ENCODE assay signal across 23 mouse cellular contexts in the genomic region with DNA sequence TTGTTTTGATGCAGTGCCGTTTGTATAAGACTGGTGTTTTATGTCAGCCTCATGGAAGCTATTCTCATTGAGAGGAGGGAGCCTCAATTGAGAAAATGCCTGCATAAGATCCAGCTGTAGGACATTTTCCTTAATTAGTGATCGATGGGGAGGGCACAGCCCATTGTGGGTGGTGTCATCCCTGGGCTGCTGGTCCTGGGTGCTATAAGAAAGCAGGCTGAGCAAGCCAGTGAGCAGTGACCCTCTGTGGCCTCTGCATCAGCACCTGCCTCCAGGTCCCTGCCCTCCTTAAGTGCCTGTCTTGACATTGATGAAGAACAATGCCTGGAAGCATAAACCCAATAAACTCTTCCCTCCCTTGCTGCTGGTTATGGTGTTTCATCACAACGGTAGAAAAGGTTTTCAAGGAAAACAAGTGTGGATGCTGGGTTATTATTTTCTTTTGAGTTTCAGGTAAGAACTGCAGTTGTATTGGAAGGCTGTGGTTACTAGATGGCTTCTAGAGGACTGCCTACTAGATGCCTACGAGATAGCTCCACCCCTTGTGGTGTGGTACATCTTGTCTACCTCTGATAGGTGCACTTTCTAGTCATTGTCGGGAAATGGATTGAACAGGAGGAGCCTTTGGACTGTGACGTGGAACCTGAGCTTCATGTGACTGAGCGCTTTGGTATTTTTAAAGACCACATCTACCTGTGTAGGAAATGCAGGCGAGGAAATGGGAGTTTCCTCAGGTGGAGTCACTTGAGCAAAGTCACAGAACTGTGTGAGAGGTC.
A peak's percentile ranks its signal among the peaks of the same experiment; 100 is the strongest.
DNase-seq lines count a peak whose midpoint lies in the region; ATAC-seq and TF ChIP-seq lines count a peak whose summit lies in the region.
"Had no signal": no experiment of that assay in that cellular context is flagged by ENCODE, and none has a peak within 500 bp of the region (broad histone marks: within the 10 kb centered on the region; RNA-seq: fewer than 3 reads in every experiment).

No protein-coding gene starts in this region.

- H3K27ac ChIP-seq in heart, embryonic 10.5 days, result peak overlapping the region; percentile 56; the same call in 1 of the 2 replicates
- H3K27ac ChIP-seq in MEL (ENCODE audit: control insufficient read depth, low read depth, low read length), result peak overlapping the region; percentile 100
- peak overlapping the region; percentile 87 for H3K27ac ChIP-seq in intestine, postnatal 0 days (ENCODE audit: low read depth, low read length)
- peak overlapping the region; percentile 98 for H3K27ac ChIP-seq in liver, embryonic 16.5 days (ENCODE audit: low read length)
- H3K27ac ChIP-seq: embryonic facial prominence, embryonic 15.5 days; forebrain, embryonic 12.5 days; gastrocnemius, adult 2 months; kidney, embryonic 15.5 days; limb, embryonic 13.5 days had no signal

- WGBS in heart, embryonic 10.5 days, result 84% methylated on average over 8 of the region's 8 CpGs
- 68% methylated on average over 8 of the region's 8 CpGs for WGBS in intestine, postnatal 0 days
- WGBS in liver, embryonic 16.5 days (ENCODE audit: insufficient replicate concordance), result 43% methylated on average over 8 of the region's 8 CpGs

- no peak for TF ChIP-seq RAD21 in MEL (IDR thresholded peaks at IDR 0.05; ENCODE audit: low read depth, low read length)

- H3K4me2 ChIP-seq in intestine, postnatal 0 days (replicated peaks; ENCODE audit: low read depth), result no peak overlapping the region
- H3K4me2 ChIP-seq in liver, embryonic 16.5 days (ENCODE audit: low read depth, low read length), result peak overlapping the region; percentile 52
- H3K4me2 ChIP-seq: embryonic facial prominence, embryonic 15.5 days; forebrain, embryonic 12.5 days; kidney, embryonic 15.5 days; limb, embryonic 13.5 days had no signal

- no peak overlapping the region for H3K4me3 ChIP-seq in heart, embryonic 10.5 days
- H3K4me3 ChIP-seq in MEL (ENCODE audit: control insufficient read depth in 1 of 2, insufficient read depth in 1 of 2, low read depth in 2 of 2, low read length in 2 of 2), result peak overlapping the region in 1 of 2 experiments; percentile 30; a peak in 2 of 4 replicates
- H3K4me3 ChIP-seq in intestine, postnatal 0 days (ENCODE audit: low read depth, low read length), result no peak overlapping the region
- H3K4me3 ChIP-seq in liver, embryonic 16.5 days (ENCODE audit: low read depth, low read length), result peak overlapping the region; percentile 8
- H3K4me3 ChIP-seq: embryonic facial prominence, embryonic 15.5 days; forebrain, embryonic 12.5 days; gastrocnemius, adult 2 months; kidney, embryonic 15.5 days; limb, embryonic 13.5 days; megakaryocyte, embryonic 14.5 days had no signal

- TF ChIP-seq EP300 in MEL (IDR thresholded peaks at IDR 0.05; ENCODE audit: low read depth in 1 of 2, low read length in 2 of 2), result no peak

- peaks cover 20% of the 10 kb centered on the region for H3K36me3 ChIP-seq in heart, embryonic 10.5 days
- H3K36me3 ChIP-seq in MEL (ENCODE audit: control insufficient read depth in 1 of 2, insufficient read depth in 2 of 2, low read length in 2 of 2), result peaks cover 0 to 59% of the 10 kb centered on the region in 2 experiments; a peak in 2 of 4 replicates
- no peaks in the 10 kb centered on the region for H3K36me3 ChIP-seq in intestine, postnatal 0 days (ENCODE audit: control insufficient read depth, insufficient read depth)
- H3K36me3 ChIP-seq in liver, embryonic 16.5 days (ENCODE audit: control insufficient read depth, insufficient read depth), result no peaks in the 10 kb centered on the region

- no peak for TF ChIP-seq CTCF in MEL (IDR thresholded peaks at IDR 0.05 in 2 of 3, conservative IDR thresholded peaks at IDR 0.05 in 1 of 3; ENCODE audit: control insufficient read depth in 1 of 3, insufficient read depth in 1 of 3, low read depth in 2 of 3, low read length in 3 of 3, poor library complexity in 1 of 3, severe bottlenecking in 1 of 3)
- no peak for TF ChIP-seq CTCF in intestine, postnatal 0 days (IDR thresholded peaks at IDR 0.05; ENCODE audit: low read depth)

- intact Hi-C loops in heart, postnatal 14 days (cut with DNase I), result no loop called here

- no peaks in the 10 kb centered on the region for H3K9me3 ChIP-seq in heart, embryonic 10.5 days
- no peaks in the 10 kb centered on the region for H3K9me3 ChIP-seq in MEL (replicated peaks; ENCODE audit: insufficient read depth, low read length)
- no peaks in the 10 kb centered on the region for H3K9me3 ChIP-seq in intestine, postnatal 0 days (ENCODE audit: control insufficient read depth)
- no peaks in the 10 kb centered on the region for H3K9me3 ChIP-seq in liver, embryonic 16.5 days (replicated peaks; ENCODE audit: control insufficient read depth, low read length)
- H3K9me3 ChIP-seq: embryonic facial prominence, embryonic 15.5 days; forebrain, embryonic 12.5 days; kidney, embryonic 15.5 days; limb, embryonic 13.5 days; megakaryocyte, embryonic 14.5 days had no signal

- ATAC-seq in intestine, postnatal 0 days, result peak; percentile 72
- ATAC-seq in liver, embryonic 16.5 days (ENCODE audit: low read depth), result peak; percentile 53
- ATAC-seq: activated CD4-positive, CD25-positive, alpha-beta regulatory T cell, adult 4 months; CD4-positive, CD25-positive, alpha-beta regulatory T cell, adult 4 months; inflammation-experienced regulatory T-cells, adult 6 months had no signal

- peak overlapping the region; percentile 19 for H3K9ac ChIP-seq in MEL (ENCODE audit: control insufficient read depth, low read depth, low read length, poor library complexity, severe bottlenecking)
- H3K9ac ChIP-seq in intestine, postnatal 0 days (ENCODE audit: low read depth, low read length), result no peak overlapping the region
- H3K9ac ChIP-seq in liver, embryonic 16.5 days (ENCODE audit: low read depth, low read length), result peak overlapping the region; percentile 44
- H3K9ac ChIP-seq: embryonic facial prominence, embryonic 15.5 days; forebrain, embryonic 12.5 days; kidney, embryonic 15.5 days; limb, embryonic 13.5 days had no signal

- DNase-seq in heart, embryonic 10.5 days (ENCODE audit: low spot score), result no peak
- DNase-seq in heart, postnatal 14 days, result no peak
- DNase-seq in MEL (ENCODE audit: low read depth, low spot score), result no peak
- no peak for DNase-seq in cerebellum, postnatal 10 days
- no peak for DNase-seq in kidney, adult 18-20 months
- no peak for DNase-seq in retina, embryonic 14.5 days (ENCODE audit: low spot score)
- DNase-seq: adrenal gland, postnatal 14 days; cerebellum, adult 11-12 months; cerebellum, postnatal 36 days; gastrocnemius, adult 2 months; kidney, postnatal 4 days; midbrain, embryonic 14.5 days; thymus, postnatal 14 days had no signal

- H3K79me2 ChIP-seq in MEL (ENCODE audit: control insufficient read depth, insufficient read depth, low read length, poor library complexity), result no peaks in the 10 kb centered on the region

- no peak for TF ChIP-seq POLR2A in MEL (IDR thresholded peaks at IDR 0.05; ENCODE audit: control insufficient read depth in 1 of 2, insufficient read depth in 1 of 2, low read depth in 1 of 2, low read length in 2 of 2, poor library complexity in 1 of 2)

- no peaks in the 10 kb centered on the region for H3K27me3 ChIP-seq in heart, embryonic 10.5 days (ENCODE audit: insufficient read depth, poor library complexity, severe bottlenecking)
- H3K27me3 ChIP-seq in MEL (ENCODE audit: control insufficient read depth in 1 of 2, insufficient read depth in 2 of 2, low read length in 2 of 2), result no peaks in the 10 kb centered on the region
- no peaks in the 10 kb centered on the region for H3K27me3 ChIP-seq in intestine, postnatal 0 days (replicated peaks; ENCODE audit: control insufficient read depth, insufficient read depth, low read length)
- no peaks in the 10 kb centered on the region for H3K27me3 ChIP-seq in liver, embryonic 16.5 days (ENCODE audit: control insufficient read depth, insufficient read depth, low read depth, low read length)
- H3K27me3 ChIP-seq: embryonic facial prominence, embryonic 15.5 days; forebrain, embryonic 12.5 days; kidney, embryonic 15.5 days; limb, embryonic 13.5 days; megakaryocyte, embryonic 14.5 days had no signal

- peaks cover 38% of the 10 kb centered on the region for H3K4me1 ChIP-seq in heart, embryonic 10.5 days
- peaks cover 30 to 54% of the 10 kb centered on the region in 2 experiments for H3K4me1 ChIP-seq in MEL (ENCODE audit: control insufficient read depth in 1 of 2, insufficient read depth in 2 of 2, low read length in 2 of 2)
- 0 out of 2 replicates have a peak, but pooled peaks cover 4% of the 10 kb centered on the region for H3K4me1 ChIP-seq in intestine, postnatal 0 days (replicated peaks; ENCODE audit: control insufficient read depth, insufficient read depth, low read length)
- H3K4me1 ChIP-seq in liver, embryonic 16.5 days (ENCODE audit: control insufficient read depth, low read depth, low read length), result peaks cover 80% of the 10 kb centered on the region

TF ChIP-seq in MEL, 35 proteins besides CTCF, POLR2A, EP300 and RAD21:
- TF ChIP-seq MAX (IDR thresholded peaks at IDR 0.05; ENCODE audit: low read length) (no peak), SIN3A (IDR thresholded peaks at IDR 0.05; ENCODE audit: low read length) (no peak), MYB (IDR thresholded peaks at IDR 0.05; ENCODE audit: low read depth, low read length) (no peak), MAFK (IDR thresholded peaks at IDR 0.05; ENCODE audit: borderline replicate concordance, low read depth, low read length) (no peak), POLR2AphosphoS2 (IDR thresholded peaks at IDR 0.05; ENCODE audit: low read length) (no peak), GABPA (IDR thresholded peaks at IDR 0.05; ENCODE audit: low read depth, low read length) (no peak), POLR2AphosphoS5 (IDR thresholded peaks at IDR 0.05; ENCODE audit: borderline replicate concordance, low read depth, low read length) (no peak), HCFC1 (IDR thresholded peaks at IDR 0.05; ENCODE audit: low read depth, low read length) (no peak), RCOR1 (IDR thresholded peaks at IDR 0.05; ENCODE audit: low read depth, low read length) (no peak), TAL1 (IDR thresholded peaks at IDR 0.05; ENCODE audit: low read length) (no peak), UBTF (IDR thresholded peaks at IDR 0.05; ENCODE audit: borderline replicate concordance, insufficient read depth, low read depth, low read length) (no peak), JUND (IDR thresholded peaks at IDR 0.05; ENCODE audit: low read depth, low read length) (no peak)
